Mouse (Mus musculus): ENCODE measurements around the gene Ankrd13d.

The Ankrd13d gene

DNA sequence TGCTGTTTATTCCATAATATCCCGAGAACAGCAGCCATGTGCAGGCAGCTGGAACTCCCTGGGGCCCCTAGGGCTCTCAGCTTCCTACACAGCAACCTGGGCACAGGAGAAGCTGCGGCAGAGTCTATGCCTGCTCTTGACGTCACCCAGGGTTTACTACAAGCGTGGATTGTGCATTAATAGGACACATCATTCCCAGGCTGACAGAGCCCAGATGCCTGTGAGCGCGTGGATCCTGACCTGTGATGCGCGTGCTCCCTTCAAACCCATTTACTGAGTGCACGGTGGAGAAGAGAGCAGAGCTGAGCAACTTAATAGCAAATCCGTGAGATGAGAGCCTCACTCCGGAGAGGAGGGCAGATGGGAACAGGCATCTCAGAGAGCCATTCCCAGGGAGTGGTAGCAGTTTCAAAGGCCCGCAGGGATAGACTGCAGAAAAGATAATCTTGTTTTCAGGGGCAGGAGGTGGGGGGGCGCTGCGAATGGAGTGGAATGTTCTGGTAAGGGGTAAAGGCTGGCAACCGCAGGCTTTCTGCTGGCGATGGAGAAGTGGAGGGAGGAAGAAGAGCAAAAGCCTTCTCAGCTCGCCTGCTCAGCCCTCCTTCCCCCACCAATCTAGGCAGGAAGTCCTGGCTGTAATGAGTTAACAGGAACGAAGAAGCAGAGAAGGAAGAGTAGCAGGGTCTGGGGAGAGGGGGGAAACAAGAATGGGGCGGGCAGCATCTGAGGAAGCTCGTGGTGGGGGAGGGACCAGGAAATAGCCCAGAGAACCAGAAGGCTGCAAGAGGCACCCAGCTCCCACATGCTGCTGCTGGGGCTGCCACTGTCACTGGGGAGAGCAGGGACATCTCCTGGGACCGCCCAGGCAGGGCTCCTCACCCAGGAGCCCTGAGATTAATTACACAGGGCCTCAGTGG is 19.1 kb upstream of the Ankrd13d start:
- peak; percentile 86 for DNase-seq (ENCODE audit: low read depth)

DNA sequence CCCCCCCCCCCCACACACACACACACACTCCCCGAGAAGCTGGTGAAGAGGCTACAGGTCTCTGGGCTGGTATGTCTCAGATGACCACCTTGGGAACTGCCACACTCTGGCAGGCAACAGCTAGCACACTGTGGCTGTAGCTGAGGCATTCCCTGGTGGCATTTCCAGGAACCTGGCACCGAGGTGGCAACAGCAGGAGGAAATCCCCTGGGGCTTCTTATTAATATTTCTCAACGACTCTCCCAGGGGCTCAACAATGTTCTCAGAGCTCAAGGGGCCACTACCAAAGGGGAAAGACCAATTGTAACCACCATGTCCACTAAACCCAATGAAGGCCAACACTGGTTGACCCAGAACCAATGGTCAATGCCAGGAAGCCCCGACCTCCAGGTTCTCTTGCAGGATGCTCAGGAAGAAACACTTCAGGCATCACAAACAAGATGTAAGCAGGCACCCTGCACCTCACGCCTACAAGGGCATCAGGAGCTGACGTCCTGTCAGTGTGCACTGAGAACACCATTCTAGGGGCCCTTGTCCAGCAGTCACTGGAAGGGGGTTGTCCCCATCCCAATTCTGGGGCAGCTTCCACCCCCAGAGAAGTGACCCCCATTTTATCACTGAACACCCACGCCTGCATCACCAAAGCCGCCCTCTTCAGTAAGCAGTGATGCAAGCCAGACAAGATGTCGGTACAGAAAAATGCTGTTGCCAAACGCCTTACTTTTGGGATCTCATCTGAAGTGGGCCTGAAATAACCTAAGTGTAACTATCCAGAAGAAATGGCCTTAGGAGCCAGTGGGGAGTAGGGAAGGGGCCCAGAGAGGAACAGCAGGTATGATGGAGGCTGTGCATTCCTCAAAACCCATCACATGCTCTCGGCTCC is 18.2 kb upstream of the Ankrd13d start:
- DNase-seq (ENCODE audit: low read depth) = no peak

DNA sequence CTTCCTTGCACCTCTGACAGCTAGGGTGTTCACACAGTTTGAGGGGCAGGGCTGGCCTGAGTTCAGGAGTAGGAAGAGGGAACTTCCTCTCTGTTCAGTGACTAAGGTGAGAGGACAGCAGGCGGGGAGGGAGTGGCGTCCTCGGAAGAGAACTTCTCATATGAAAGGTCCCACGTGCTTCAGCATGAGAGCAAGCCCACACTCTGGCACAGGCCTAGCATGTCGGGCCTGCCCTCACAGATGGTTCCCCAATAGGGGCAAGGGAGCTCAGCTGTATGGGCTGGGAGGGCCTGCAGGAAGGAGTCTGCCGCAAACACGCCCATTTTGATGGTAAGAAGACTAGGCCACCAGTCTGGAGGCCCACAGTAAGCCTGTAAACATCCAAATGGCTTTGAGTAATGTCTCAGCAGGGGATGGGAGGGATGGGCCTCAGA is 17.4 kb upstream of the Ankrd13d start:
- peak; percentile 96 for DNase-seq (ENCODE audit: low read depth)

DNA sequence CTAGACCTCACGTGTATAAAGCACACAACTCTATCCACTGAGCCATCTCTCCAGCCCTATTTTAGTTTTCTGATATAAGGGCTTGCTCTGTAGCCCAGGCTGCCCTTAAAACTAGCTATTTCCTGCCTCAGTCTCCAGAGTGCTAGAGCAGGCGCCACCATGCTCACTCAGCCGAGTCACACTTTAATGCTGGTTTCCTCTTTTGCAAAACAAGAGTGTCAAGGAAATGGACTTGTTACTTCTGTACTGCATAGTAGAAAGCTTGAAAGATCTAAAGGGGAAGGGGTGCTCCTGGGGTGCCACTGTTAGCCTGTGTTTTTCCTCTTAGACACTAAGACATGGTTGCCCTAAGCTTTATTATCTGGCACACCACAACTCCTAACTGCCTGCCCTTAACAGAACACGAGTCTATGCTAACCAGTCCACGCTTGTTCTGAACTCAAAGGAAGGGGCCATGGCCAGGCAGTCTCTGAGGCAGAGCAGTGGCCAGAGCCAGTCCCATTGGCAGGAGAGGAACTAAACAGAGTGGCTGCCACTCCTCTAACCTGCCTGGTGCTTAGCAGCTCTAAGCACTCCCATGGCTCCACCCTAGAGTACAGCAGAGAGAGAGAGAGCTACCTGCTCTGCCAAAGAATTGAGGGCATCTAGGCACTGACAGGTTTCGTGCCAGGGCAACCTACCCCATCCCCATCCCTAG is 16.8 kb upstream of the Ankrd13d start:
- DNase-seq (ENCODE audit: low read depth) = no peak

DNA sequence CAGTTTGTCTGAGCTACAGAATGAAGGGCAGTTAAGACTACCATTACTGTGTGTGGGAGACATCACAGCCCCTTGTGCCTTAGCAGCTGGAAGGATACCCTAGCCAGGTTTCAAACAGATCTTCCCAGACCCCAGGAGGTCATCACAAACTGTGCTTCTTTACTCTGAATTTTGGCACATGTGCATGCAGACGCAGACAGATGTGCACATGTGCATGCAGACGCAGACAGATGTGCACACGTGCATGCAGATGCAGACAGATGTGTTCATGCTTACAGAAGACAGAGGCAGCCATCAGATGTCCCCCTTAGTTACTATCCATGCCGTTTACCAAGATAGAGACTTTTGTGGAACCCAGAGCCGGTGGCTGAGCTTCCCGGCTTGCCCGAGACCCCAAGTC is 16.2 kb upstream of the Ankrd13d start:
- DNase-seq (ENCODE audit: low read depth) = no peak

DNA sequence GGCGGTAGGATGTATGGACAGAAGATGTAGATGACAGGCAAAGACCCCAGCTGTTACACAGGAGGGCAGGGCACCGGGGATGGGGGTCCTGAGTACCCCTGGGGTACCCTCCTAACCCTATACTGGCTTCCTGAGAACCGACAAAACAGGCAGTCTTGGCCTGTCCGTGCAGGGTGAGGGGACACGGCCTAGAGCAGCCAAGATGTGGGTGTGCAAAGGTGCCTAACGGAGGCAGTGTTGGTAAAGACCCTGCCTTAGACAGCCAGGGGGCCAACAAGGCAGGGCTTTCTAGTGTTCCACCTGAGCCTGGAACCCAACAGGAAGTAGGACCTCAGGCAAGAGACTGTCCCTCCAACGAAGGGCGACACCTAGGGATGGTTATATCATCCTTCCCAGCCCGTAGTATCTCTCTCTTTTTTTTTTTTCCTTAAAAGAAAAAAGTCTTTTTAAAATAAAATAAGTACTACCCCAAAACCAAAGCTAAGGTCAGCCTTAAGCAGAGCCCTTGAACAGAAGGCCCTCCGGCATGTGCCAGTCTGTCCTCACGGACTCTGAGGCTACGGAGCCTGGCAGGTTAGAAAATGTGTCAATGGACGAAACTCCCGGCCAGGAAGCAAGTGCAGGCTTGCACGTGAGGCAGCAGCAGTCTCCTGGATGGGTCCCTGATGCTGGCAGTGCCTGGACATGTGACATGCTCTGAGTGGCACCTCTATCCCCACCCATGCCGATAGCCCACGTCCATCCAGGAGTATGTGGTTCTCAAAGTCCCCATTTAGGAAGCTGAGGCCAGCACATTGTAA is 15.6 kb upstream of the Ankrd13d start:
- no peak for DNase-seq (ENCODE audit: low read depth)

DNA sequence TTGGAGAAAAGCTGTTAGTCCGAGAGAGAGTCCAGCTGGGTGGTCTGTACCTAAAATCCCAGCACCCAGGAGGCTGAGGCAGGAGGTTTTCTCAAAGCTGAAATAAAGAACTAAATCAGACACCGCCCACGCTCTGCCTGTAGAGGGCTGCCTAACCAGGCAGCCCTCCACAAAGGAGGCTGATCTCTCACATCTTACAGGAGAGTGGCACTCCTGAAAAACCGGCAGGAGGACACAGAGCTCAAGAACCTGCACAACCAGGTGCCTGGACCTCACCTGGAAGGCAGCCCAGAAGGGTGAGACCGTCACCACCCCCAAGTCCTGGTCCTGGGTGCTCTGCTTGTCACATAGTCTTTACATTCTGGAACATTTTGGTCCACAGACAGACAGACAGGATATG is 14.9 kb upstream of the Ankrd13d start:
- no peak for DNase-seq (ENCODE audit: low read depth)

DNA sequence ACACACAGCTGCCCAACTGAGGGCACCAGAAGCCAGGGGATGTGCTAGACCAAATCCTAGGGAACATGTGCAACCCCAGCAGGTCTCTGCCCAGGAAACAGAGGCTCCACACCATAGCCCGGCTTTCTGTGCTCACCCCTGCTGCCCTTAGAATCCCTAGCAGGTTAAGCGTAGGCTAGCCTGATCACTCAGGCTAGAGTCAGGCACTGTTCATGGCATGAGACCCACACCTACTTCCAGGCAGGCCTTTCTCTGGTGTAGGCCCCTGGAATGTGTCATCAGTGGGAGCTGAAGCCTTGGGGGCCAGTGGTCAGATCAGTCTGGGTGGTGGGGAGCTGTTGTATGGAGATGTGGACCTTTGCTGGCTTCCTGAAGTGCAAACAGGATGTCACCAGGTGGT is 13.7 kb upstream of the Ankrd13d start:
- DNase-seq (ENCODE audit: low read depth) = no peak

DNA sequence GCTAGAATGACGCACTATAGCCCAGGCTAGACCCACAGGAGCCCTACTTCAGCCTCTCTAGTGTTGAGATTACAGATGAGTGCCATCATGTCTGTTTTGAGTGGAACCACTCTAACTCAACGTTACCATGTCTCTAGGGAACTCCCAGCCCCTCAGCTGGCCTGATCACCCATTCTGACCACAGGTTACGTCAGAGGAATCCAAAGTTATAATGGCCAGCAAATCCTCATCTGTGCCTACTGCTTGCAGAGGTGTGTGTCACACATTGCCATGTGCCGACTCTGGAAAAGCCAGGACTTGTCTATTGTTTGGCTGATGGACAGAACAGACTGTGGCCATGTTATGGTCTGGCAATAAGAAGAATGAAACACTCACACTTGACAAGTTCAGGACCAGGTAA is 12.5 kb upstream of the Ankrd13d start:
- DNase-seq (ENCODE audit: low read depth) = no peak

DNA sequence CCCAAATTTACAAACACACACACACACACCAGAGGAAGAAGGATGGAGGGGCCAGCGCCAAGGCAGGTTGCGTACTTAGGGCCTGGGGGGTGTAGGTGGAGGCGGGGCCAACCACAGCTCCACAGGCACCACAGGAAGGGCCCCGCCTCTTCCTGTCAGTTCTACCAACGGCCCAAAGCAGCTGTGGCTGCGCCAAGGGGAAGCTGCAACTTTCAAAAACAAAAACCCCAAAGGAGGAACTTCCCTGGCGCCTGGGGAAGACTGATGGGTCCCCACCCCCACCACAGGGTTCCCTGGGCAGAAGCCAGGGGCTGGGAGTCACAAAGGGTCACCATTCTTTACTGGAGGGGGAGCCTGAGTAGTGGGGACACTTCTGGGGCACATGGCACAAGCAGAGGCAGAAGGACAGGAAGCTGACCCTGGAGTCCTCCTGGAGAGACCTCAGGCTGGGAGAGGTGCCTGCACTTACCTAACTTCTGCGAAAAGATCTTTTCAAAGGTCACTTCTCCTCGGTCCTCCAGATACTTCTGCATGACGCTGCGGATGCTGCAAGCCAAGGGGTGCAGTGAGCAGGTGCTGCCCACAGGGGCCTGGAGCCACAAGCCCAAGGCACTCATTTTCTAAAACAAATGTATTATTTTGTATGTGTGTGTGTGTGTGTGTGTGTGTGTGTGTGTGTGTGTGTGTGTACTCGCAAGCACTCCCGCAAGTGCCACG is 11.6 kb upstream of the Ankrd13d start:
- peak; percentile 97 for DNase-seq (ENCODE audit: low read depth)

DNA sequence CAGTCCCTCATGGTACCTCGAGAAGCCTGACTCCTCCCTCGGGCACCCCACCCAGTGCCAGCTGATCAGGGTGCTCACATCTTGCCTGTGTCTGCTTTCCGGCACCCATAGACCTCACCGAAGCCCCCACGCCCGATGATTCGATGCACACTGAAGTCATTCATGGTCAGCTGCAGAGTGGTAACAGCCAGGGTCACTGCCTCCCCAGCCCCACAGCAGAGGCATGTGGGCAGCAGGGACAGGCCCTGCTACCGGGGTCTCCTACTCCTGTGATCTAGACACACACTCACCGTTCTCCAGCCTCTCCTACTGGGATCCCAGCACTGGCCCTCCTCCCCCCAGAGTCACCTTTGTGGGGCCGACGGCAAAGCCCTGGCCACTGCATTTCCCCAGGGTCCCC is 8.2 kb upstream of the Ankrd13d start:
- DNase-seq (ENCODE audit: low read depth) = no peak

DNA sequence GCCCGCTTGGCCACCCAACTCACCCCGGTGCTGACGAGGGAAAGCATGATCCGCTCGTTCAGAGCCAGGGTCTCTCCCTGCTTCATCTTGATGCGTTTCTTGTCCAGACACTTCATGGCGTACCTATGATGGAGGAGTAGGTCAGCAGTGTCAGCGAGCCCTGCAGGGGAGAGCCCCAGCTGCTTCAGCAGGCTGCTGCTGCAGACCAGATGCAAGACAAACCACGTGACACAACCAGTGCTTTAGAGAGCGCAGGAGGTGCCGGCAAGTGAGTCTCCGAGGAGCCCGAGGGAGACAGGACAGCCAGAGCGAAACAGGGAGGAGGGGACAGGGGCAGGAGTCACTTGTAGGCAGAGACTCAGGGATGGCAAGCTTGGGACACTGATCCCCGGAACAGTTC is 7.8 kb upstream of the Ankrd13d start:
- no peak for DNase-seq (ENCODE audit: low read depth)

DNA sequence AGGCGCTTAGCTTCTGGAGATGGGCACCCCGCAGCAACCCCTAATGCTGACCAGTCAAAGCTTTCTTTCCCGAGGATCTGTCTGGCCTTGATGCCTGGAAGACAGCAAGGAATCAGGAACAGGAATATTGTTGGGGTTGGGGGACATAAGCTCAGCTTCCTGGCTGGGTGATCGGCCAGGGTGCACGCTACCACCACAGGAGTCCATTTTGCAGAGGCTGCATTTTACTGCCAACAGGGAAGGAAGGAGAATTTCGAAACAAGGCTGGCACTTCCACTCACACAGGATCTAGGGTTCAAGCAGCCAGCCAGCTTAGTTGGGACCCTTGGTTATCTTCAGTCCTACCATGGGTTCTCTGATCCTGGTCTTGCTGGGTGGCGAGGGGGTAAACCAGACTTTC is 716 bp upstream of the Ankrd13d start:
- DNase-seq (ENCODE audit: low read depth) = peak; percentile 53

DNA sequence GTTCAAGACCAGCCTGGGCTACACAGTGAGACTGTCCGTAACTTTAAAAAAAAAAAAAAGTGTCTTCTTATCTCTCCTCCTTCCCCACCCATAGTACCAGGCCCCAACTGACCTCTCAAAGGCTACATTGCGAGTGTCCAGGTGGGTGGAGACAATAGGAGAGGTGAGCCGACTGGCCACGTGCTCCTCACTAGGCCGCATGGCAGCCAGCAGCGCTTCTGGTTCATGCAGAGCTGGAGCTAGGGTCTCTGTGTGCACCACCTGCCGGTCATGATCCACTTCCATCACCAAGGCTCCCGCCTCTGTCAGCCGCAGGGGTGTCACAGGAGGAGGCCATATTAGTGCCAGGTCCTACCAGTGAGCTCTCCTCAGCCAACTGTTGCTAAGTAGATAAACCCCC is 2.5 kb downstream of the Ankrd13d start:
- no peak for DNase-seq (ENCODE audit: low read depth)

DNA sequence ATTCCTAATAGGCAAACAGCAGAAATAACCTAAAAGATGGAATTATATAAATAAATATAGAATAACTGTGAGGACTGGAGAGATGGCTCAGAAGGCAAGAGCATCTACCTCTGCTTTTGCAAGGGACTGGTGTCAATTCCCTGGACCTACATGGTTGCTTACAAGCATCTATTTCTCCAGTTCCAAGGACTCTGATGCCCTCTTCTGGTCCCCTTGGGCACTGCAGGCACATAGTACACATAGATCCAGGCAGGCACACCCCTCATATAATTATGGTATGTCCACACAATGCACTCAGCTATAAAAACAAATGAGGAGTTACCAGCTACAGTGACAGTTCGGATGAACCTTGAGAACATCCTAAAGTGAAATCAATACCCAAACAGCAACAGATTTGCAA is 3.5 kb downstream of the Ankrd13d start:
- DNase-seq (ENCODE audit: low read depth) = peak; percentile 64

DNA sequence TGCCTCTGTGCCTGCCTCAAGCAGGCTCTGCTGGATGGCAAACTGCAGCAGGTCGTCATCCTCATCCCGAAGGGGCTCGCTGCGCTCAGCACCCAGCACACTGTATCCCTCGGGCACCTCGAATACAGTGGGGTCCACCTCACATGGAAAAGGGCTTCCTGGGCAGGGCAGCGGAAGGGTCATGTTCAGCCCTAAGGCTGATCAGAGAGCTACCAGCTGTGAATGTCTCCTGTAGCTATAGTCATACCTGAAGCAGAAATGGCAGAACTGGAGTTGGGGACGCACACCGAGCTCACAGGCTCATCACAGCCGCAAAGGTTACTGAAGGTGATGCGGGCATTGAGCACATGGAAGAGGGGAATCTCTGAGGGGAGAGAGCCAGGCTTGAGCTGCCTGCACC is 12.0 kb downstream of the Ankrd13d start:
- no peak for DNase-seq (ENCODE audit: low read depth)

DNA sequence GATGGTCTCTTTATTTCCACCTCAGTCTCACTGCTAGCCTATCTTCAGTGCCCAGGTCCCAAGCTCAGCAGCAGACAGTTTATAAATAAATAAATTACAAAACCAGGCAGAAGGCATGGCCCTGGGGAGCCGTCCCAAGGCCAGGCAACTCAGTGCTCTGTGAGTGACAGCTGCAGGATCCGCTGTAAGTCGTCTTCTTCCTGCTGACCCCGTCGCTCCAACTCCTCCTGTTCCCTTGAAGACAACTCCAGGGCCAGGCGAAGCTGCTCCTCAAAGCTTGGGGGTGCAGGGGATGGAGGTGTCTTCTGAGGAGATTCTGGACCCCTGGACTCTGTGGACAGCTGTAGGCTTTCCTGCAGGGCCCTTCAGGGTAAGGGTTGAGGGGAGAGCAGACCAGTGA is 12.8 kb downstream of the Ankrd13d start:
- no peak for DNase-seq (ENCODE audit: low read depth)

DNA sequence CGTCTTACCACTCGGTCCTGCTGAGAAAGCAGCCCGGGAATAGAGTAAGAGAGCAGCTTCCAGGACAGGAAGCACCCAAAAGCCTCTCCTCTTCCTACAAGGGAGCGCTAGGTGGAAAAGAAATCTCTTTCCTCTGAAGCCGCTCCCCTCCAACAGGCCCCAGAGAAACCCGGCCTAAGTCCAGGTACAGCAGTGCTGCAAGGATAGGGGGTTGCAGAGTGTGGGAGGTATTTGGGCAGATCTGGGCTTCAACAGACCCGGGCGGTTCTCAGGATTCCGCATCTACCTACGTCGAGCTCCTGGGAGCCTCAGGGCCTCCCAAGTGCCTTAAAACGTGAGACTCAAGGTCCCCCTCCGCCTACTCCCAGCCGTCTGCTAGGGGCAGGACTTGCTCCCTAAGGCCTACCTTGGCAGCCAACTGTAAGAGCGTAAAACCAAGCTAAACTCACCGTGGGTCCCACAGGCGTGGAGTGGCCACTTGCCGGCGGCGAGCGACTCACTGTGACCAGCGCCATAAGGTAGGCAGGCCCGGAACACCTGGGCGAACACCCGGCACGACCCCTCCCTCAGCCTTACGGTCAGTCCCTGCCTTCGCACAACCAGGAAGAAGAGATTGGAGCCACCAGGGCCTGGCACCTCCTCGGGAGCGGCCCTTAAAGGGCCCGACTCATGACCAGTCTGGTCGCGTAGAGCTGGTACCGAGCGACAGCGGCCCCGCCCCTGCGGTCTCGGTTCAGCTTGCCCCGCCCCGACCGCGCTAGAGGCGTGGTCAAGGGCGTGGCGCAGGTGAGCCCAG is 14.2 kb downstream of the Ankrd13d start, which contains the start of gene Ssh3:
Ssh3 (minus strand) TSS at position 615 of the 796 bp plus-strand sequence.
- peak; percentile 84 for DNase-seq (ENCODE audit: low read depth)

DNA sequence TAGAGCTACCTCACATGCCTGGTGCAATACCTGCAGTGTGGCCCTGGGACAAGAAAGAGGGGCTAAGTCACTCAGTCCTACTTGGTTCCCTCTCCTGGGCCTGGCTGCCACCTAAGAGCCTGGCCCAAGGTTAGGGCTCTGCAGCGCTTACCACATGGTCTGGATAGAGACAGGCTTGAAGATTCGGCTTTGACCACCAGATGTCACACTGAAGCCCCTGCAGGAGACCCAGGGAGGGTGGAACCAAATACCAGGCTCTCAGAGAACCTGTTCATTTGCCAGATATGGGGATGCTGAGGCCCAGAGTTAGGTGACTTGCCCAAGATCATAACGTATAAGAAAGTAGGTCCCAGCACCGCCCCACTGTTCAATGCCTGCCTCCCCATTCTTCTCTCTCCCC is 17.0 kb downstream of the Ankrd13d start:
- peak; percentile 49 for DNase-seq (ENCODE audit: low read depth)

DNA sequence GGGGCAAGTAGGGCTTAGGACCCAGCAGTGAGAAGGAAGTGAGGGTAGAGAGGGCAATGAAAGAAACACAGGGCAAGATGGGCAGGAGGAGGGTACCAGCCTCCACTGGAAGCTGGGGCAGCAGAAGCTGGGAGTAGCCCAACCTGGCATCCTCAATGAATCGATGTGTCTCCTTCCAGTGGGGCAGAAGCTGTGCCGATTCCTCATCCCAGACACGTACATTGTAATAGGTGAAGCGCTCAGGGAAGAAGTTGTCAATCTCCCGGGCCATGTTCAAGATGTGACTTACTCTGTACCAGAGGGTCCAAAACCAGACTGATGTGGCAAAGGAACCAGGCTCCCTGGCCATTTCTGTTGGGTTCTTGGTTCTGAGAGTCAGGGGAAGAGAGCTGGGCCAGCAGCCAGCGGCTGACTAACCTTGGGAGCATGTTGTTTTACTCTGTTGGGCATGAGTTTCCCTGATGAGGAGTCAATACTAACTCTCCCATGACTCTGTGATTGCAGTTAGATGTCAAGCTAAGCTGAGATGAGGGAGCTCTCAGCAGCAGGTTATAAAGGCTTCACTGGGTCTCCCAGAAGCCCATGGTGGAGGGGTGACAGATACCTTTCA is 18.7 kb downstream of the Ankrd13d start:
- no peak for DNase-seq (ENCODE audit: low read depth)

Measured in 416B (cell line).